Mouse (Mus musculus) embryonic facial prominence, embryonic 13.5 days (tissue): ENCODE results near the gene Rxrb. TPM values are rescaled to one million over a fixed set of nuclear protein-coding genes. Genes with fewer than 3 reads are reported as not detected.

ENCODE experiments used
- ATAC-seq: fragments of 200-750 bp; cut with Nextera tagmentation; 2 replicates; pipeline ENCODE4 v1.8.0; 2017; ENCODE audit warnings: low read depth; ENCODE audit not compliant: insufficient number of reproducible peaks, insufficient read depth, low FRiP score, low TSS enrichment
- H3K27ac ChIP-seq: fragments of 300-500 bp; sonication (generic); 2 replicates; pipeline ENCODE4 v1.5.1; 2015; ENCODE audit warnings: moderate library complexity, mild to moderate bottlenecking, inconsistent platforms
- H3K27me3 ChIP-seq: fragments of 300-500 bp; sonication (generic); 2 replicates; pipeline ENCODE4 v1.6.1; 2015; ENCODE audit warnings: mild to moderate bottlenecking, inconsistent platforms
- H3K36me3 ChIP-seq: fragments of 300-500 bp; sonication (generic); 2 replicates; pipeline ENCODE4 v1.6.1; 2015; ENCODE audit warnings: mild to moderate bottlenecking, inconsistent platforms
- H3K4me1 ChIP-seq: fragments of 300-500 bp; sonication (generic); 2 replicates; pipeline ENCODE4 v1.6.1; 2015; ENCODE audit warnings: inconsistent platforms
- H3K4me2 ChIP-seq: fragments of 300-500 bp; sonication (generic); 2 replicates; pipeline ENCODE4 v1.6.1; 2015; ENCODE audit warnings: moderate library complexity, mild to moderate bottlenecking, inconsistent platforms
- H3K4me3 ChIP-seq: fragments of 300-500 bp; sonication (generic); 2 replicates; pipeline ENCODE4 v1.5.1; 2015; ENCODE audit warnings: mild to moderate bottlenecking, inconsistent platforms
- H3K9ac ChIP-seq: fragments of 300-500 bp; sonication (generic); 2 replicates; pipeline ENCODE4 v1.6.1; 2015; ENCODE audit warnings: mild to moderate bottlenecking, inconsistent platforms
- H3K9me3 ChIP-seq: fragments of 300-500 bp; sonication (generic); 2 replicates; pipeline ENCODE4 v1.6.1; 2016; ENCODE audit warnings: inconsistent platforms
- WGBS: fragments of 180-500 bp; shearing (Covaris S2); methylation state at CpG from one replicate; pipeline ENCODE4 v1.1.7; 2015; ENCODE audit warnings: mixed read lengths; 5-methylcytosine and 5-hydroxymethylcytosine counted together
- polyA plus RNA-seq: library from polyadenylated mRNA; unstranded; fragments of >200 nt; fragmentation: Nextera tagmentation; extraction: Ambion mirVana; gene quantifications from 2 replicates; pipeline ENCODE4 v1.2.1, GENCODE M21; 2015

Gene Rxrb
- polyA plus RNA-seq, 1 experiment from 2014 or later, result 56.4 TPM

DNA sequence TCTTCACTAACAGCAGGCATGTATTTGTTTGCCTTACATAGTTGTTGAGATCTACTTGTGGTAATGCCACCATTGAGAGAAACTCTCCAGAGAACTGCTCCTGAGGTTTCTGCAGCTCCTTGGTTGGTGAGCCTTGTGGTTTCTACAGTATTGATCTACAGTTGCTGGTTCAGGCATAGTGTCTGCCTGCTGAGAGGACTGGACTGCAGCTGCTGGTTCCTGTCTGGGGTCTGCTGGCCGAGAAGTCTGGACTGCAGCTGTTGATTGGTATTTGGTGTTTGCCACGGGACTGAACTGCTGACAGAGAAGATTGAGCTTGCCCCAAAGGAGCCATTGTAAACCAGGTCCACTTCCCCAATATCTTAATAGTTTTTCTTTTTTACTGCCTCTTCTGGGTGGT lies 25.0 kb upstream of the Rxrb start:
- Histone ChIP-seq H3K27ac (no peak overlapping the region), H3K27me3 (peaks cover 26% of the 10 kb centered on the region), H3K9ac (no peak overlapping the region), H3K9me3 (no peaks in the 10 kb centered on the region), H3K4me3 (no peak overlapping the region), H3K4me1 (no peaks in the 10 kb centered on the region), H3K4me2 (no peak overlapping the region), H3K36me3 (no peaks in the 10 kb centered on the region)
- 55% methylated on average over 2 of the region's 2 CpGs for WGBS
- no peak for ATAC-seq

DNA sequence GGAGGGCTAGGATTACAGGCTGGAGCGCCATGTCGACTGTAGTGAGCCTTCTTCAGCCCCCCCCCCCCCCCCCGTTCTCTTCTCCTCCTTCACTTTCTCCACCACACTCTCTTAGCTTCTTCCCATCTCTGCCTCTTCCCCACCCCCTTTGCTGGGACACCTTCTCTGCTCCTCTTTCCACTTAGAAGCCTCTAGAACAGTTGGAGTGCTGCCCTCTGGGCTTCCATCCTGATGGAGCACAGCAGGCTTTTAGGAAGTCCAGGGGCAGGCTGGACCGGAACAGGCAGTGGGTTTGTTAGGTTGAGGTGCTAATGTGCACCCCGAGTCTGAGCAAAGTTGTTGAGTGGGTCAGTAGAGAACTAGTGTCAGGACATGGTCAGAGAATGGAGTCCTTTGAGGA lies 21.5 kb upstream of the Rxrb start:
- Histone ChIP-seq H3K4me2 (no peak overlapping the region), H3K27ac (no peak overlapping the region), H3K4me3 (no peak overlapping the region), H3K4me1 (no peaks in the 10 kb centered on the region), H3K36me3 (no peaks in the 10 kb centered on the region), H3K9me3 (no peaks in the 10 kb centered on the region), H3K9ac (no peak overlapping the region), H3K27me3 (peaks cover 16% of the 10 kb centered on the region; the same call in 1 of the 2 replicates)
- no peak for ATAC-seq
- WGBS, result 68% methylated on average over 5 of the region's 5 CpGs

DNA sequence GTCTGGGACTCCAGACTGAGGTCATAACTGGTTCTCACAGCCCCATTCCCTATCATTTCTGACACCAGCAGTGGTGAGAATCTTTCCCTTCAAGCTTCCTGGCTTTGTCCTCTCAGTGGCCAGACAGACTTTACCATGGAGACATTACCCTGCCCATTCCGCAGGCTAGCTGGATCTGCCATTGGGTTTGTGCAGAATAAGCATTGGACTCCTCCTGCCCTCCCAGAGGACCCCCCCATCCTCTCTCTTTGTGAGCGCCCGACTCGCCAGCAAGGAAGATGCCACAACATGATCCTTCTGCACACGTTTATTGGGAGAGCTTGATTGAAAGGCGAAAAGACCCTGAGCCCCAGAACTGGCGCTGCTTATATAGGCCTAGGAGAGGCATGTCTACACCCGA lies 18.2 kb upstream of the Rxrb start:
- Histone ChIP-seq H3K4me2 (no peak overlapping the region), H3K9ac (no peak overlapping the region), H3K27ac (no peak overlapping the region), H3K36me3 (no peaks in the 10 kb centered on the region), H3K4me3 (no peak overlapping the region), H3K9me3 (no peaks in the 10 kb centered on the region), H3K27me3 (no peaks in the 10 kb centered on the region), H3K4me1 (no peaks in the 10 kb centered on the region)
- no peak for ATAC-seq
- 91% methylated on average over 8 of the region's 8 CpGs for WGBS

DNA sequence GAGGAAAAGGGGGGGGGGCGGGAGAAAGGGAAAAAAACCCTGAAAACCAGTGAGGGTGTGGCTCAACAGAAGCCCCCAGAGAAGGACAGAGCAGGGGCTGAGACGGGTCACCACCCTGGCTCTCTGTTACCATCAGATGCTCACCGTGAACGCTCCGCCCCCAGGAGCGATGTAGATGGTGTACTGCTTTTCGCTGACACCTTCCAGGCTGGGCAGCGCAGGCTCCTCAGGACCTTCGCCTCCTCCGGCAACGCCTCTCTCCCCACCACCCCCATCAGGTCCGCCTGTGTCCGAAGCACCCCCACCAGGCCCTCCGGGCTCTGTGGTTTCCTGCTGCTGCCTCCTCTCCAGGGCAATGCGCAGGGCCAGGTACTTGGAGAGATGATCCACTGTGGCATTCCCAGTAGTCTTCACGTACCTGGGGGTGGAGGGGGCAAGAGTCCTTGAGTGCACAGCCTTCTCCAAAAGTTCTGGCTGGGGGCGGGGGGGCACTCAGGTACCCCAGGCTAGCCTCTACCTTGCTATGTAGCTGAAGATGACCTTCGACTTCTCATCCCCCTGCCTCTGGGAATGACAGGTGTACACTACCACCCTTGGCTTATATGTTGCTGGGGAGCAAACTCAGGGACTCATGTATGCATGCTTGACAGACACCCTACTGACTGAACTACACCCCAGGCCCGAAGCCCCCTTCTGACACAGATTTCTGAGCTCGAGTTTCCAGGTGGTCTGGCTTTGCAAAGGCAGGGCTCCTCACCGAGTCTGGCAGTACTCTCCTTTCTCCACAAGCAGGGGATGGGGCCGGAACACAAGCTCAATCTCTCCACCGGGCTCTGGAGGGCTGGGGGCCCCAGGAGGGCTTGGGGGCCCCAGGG lies 9.8 kb upstream of the Rxrb start:
- Histone ChIP-seq H3K4me1 (peaks cover 24% of the 10 kb centered on the region), H3K9ac (no peak overlapping the region), H3K4me2 (no peak overlapping the region), H3K36me3 (peaks cover 29% of the 10 kb centered on the region), H3K27ac (no peak overlapping the region), H3K27me3 (no peaks in the 10 kb centered on the region; the same call in 1 of the 2 replicates), H3K4me3 (no peak overlapping the region), H3K9me3 (peaks cover 4% of the 10 kb centered on the region)
- no peak for ATAC-seq
- 95% methylated on average over 23 of the region's 23 CpGs for WGBS

DNA sequence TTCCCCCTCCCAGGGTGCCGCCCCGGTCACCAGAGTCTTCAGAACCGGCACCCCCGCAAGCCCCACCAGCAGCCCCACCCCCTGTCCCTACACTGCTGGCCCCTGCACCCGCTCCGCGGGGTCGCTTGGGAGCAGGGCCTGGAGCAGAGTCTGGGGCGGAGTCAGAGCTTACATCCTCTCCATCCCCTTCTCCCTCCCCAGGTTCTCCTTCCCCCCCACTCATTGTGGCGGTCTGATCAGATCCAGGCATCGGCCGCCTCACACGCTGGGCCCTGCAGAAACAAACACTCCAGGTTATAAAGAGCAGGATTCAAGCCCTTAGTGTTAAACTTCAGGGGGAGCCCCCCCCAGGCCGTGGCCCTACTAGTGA lies 9.2 kb upstream of the Rxrb start:
- Histone ChIP-seq H3K4me2 (no peak overlapping the region), H3K4me1 (peaks cover 30% of the 10 kb centered on the region), H3K27me3 (no peaks in the 10 kb centered on the region; the same call in 1 of the 2 replicates), H3K9me3 (peaks cover 4% of the 10 kb centered on the region), H3K4me3 (no peak overlapping the region), H3K36me3 (peaks cover 29% of the 10 kb centered on the region), H3K27ac (no peak overlapping the region), H3K9ac (no peak overlapping the region)
- ATAC-seq, result no peak
- 86% methylated on average over 11 of the region's 14 CpGs for WGBS

DNA sequence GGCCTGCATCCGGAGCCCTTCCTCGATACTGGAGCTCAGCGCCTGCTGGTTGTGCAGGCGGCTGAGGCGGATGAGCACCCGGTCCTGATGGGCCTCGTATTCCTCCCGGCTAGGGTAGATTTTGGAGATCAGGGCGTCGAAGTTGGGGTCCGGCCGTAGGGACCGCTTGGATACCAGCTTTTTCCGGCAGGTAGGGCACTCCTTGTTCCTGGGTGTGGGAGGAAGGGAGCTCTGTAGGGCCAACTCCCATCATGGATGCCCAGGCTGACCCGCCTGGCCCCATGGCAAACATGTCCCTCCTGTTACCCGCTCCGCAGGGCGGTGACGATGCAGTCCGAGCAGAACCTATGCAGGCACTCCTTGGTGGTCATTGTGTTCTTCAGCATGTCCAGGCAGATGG lies 8.6 kb upstream of the Rxrb start:
- Histone ChIP-seq H3K36me3 (peaks cover 29% of the 10 kb centered on the region), H3K4me3 (no peak overlapping the region), H3K27me3 (no peaks in the 10 kb centered on the region; the same call in 1 of the 2 replicates), H3K9me3 (peaks cover 4% of the 10 kb centered on the region), H3K4me1 (peaks cover 32% of the 10 kb centered on the region), H3K9ac (no peak overlapping the region), H3K27ac (no peak overlapping the region), H3K4me2 (no peak overlapping the region)
- no peak for ATAC-seq
- WGBS, result 98% methylated on average over 20 of the region's 20 CpGs

DNA sequence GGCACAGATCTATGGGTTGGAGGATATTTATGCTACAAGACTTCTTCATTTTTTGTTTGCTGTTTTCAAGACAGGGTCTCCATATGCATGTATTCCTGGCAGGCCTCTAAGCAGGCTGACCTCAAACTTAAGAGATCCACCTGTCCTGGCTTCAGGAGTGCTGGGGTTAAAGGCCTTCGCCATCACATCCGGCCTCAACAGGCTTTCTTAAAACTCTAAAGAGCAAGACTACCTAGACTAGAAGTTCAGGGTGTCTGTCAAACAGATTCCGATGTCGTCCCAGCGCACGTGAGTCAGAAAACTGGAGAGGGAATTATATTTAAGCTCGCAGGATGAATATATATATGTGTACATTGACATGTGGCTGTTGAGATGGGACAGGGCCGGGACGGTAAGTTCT lies 7.9 kb upstream of the Rxrb start:
- H3K36me3 ChIP-seq, result peaks cover 34% of the 10 kb centered on the region
- H3K4me2 ChIP-seq, result peak overlapping the region; percentile 99
- peaks cover 39% of the 10 kb centered on the region for H3K4me1 ChIP-seq
- H3K9ac ChIP-seq, result peak overlapping the region; percentile 93
- no peak overlapping the region for H3K27ac ChIP-seq
- no peaks in the 10 kb centered on the region; the same call in 1 of the 2 replicates for H3K27me3 ChIP-seq
- peak overlapping the region; percentile 82 for H3K4me3 ChIP-seq
- H3K9me3 ChIP-seq, result peaks cover 4% of the 10 kb centered on the region
- no peak for ATAC-seq
- 67% methylated on average over 9 of the region's 9 CpGs for WGBS

DNA sequence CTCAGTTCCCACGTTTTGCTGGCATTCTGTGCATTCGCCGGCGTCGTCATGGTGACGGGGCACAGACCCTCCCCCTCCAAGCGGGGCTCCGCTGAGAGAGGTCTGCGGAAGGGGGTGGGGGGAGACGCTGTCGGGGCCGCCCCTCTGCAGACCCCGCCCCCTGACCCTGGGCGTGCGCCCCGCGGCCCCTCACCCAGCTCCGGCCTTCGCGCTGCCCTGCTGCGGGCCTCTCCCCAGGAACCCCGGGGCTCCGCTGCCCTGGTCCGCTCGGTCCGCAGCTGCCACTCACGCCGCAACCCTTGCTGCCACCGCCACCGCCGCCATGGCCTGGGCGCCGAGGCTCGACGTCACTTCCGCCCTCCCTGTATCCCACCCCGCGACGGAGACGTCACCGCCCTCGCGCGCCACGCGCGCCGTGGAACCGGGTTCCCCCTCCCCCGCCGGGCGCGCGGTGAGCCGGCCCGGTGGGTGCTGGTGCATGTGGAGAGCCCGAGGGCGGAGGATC lies 7.2 kb upstream of the Rxrb start, which contains the start of gene Ring1:
Gene Ring1 (minus strand): TSS at position 364 of the 505 bp plus-strand sequence.
- Histone ChIP-seq H3K27me3 (no peaks in the 10 kb centered on the region; the same call in 1 of the 2 replicates), H3K4me2 (peak within 1 kb of the TSS; percentile 99), H3K9ac (peak within 1 kb of the TSS; percentile 93), H3K9me3 (peaks cover 4% of the 10 kb centered on the region), H3K27ac (peak within 1 kb of the TSS; percentile 94), H3K4me3 (peak within 1 kb of the TSS; percentile 82), H3K36me3 (peaks cover 41% of the 10 kb centered on the region), H3K4me1 (peaks cover 46% of the 10 kb centered on the region)
- ATAC-seq, result peak; percentile 74
- WGBS, result under 1% methylated on average over 51 of the region's 58 CpGs

DNA sequence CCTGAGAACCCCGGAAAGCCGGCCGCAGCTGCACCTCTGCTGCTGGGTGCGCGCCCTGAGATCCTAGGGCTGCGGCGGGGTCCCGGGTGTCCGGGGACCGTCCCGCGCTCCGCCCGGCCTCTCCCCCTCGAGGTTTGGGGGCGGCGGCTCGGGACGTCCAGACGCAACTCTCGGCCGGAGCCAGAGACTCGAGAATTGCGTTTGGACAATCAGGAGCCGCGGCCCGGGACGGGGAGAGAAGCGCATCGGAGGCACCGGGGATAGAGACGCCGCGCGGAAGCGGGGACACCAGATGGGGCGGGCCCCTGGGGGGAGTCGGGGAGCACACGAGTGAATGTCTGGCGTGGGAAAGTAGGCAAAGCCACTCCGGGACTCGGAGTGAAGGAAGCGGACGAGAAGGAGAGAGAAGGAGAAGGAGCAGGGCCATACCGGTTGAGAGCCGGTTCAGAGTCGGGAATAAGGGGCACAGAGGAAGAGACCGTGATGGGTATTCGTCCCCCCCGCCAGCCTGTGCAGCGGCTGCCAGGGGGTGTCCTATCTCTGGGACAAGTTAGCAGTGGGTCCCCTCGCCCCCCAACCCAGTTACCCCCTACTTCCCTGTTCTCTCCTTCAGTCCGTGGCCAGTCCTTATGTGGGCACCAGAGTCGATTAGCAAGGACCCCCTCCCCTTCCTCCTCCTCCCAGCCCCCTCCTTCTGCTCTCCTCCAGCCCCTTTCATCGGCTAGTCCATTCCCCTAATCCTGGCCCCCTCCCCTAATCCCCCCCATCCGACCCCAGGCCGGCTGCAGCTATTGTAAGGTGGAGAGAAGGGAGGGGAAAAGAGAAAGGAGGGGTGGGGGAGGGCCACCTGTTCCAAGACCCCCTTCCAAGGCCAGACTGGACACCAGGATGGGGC lies 6.5 kb upstream of the Rxrb start:
- peak overlapping the region; percentile 93 for H3K9ac ChIP-seq
- H3K4me3 ChIP-seq, result peak overlapping the region; percentile 82
- peak overlapping the region; percentile 99 for H3K4me2 ChIP-seq
- WGBS, result under 1% methylated on average over 56 of the region's 57 CpGs
- H3K27ac ChIP-seq, result peak overlapping the region; percentile 94
- ATAC-seq, result no peak; the same call in 1 of the 2 replicates
- H3K27me3 ChIP-seq, result no peaks in the 10 kb centered on the region; the same call in 1 of the 2 replicates
- peaks cover 47% of the 10 kb centered on the region for H3K36me3 ChIP-seq
- peaks cover 53% of the 10 kb centered on the region for H3K4me1 ChIP-seq
- H3K9me3 ChIP-seq, result no peaks in the 10 kb centered on the region; the same call in 1 of the 2 replicates

DNA sequence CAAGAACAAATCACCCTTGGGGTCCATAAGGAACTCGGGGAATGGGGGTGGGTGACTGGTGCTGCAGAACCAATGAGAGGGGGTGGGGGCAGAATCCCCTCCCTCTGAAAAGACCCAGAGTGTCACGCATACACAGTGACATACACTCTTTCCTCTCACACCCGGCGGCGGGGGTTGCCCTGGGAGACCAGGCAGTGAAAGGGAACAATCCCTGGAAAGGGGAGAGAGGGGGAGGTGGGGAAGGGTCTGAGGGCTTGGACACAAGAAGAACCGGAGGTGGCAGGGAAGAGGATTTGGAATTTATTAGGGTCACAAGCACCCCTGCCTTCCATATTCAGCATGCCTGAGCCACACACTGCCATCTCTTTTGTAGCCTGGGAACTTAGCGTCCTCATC lies 5.9 kb upstream of the Rxrb start:
- ATAC-seq, result no peak
- Histone ChIP-seq H3K36me3 (peaks cover 45% of the 10 kb centered on the region), H3K9me3 (no peaks in the 10 kb centered on the region), H3K9ac (peak overlapping the region; percentile 93; the same call in 1 of the 2 replicates), H3K27ac (no peak overlapping the region), H3K4me2 (peak overlapping the region; percentile 99), H3K4me3 (peak overlapping the region; percentile 82), H3K4me1 (peaks cover 60% of the 10 kb centered on the region), H3K27me3 (no peaks in the 10 kb centered on the region; the same call in 1 of the 2 replicates)
- WGBS, result 11% methylated on average over 7 of the region's 7 CpGs

DNA sequence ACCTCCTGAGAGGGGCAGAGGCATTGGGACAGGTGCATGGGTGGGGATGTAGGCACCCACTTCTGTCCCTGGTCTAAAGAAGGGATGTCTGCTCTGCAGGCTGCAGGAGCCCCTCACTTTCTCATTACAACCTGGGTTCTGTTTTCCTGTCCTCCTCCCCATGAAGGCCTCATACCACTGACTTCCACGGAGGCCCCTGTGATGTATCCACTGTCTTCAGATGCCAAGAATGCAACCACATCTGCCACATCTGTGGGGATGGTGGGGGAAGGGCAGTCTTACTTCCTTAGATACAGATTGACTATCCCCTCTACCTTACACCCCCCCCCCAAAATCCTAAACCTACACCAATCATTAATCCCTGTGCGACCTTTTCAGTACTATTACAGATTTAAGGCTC lies 5.4 kb upstream of the Rxrb start:
- Histone ChIP-seq H3K27ac (no peak overlapping the region), H3K4me2 (peak overlapping the region; percentile 99), H3K27me3 (no peaks in the 10 kb centered on the region; the same call in 1 of the 2 replicates), H3K9me3 (no peaks in the 10 kb centered on the region), H3K4me3 (peak overlapping the region; percentile 82), H3K36me3 (peaks cover 40% of the 10 kb centered on the region), H3K9ac (no peak overlapping the region; the same call in 1 of the 2 replicates), H3K4me1 (peaks cover 61% of the 10 kb centered on the region)
- WGBS, result 32% methylated on average over 2 of the region's 2 CpGs
- ATAC-seq, result no peak
